Mouse (Mus musculus) liver, embryonic 11.5 days (tissue): ENCODE results near the gene Olfr1364. TPM values are rescaled to one million over a fixed set of nuclear protein-coding genes. Genes with fewer than 3 reads are reported as not detected.

Source experiments
- ATAC-seq: fragments of 200-750 bp; cut with Nextera tagmentation; replicated peaks from 2 replicates; pipeline ENCODE4 v1.8.0; 2017; ENCODE audit warnings: moderate number of reproducible peaks, mild to moderate bottlenecking, moderate TSS enrichment, moderate library complexity; ENCODE audit not compliant: low FRiP score
- DNase-seq: peaks from one replicate; pipeline ENCODE4 v3.0.0-alpha.2; 2017; ENCODE audit warnings: low spot score
- H3K27ac ChIP-seq: fragments of 300-500 bp; sonication (generic); 2 replicates; pipeline ENCODE4 v1.5.1; 2014; ENCODE audit warnings: mild to moderate bottlenecking, low read depth, low read length, control low read depth
- H3K27me3 ChIP-seq: fragments of 300-500 bp; sonication (generic); replicated peaks from 2 replicates; pipeline ENCODE4 v1.6.1; 2014; ENCODE audit warnings: low read length, mixed read lengths; ENCODE audit not compliant: control insufficient read depth, insufficient read depth
- H3K36me3 ChIP-seq: fragments of 300-500 bp; sonication (generic); 2 replicates; pipeline ENCODE4 v1.6.1; 2014; ENCODE audit warnings: mild to moderate bottlenecking, low read length, moderate library complexity, mixed read lengths; ENCODE audit not compliant: control insufficient read depth, insufficient read depth
- H3K4me1 ChIP-seq: fragments of 300-500 bp; sonication (generic); replicated peaks from 2 replicates; pipeline ENCODE4 v1.6.1; 2014; ENCODE audit warnings: low read length, mixed read lengths; ENCODE audit not compliant: control insufficient read depth, insufficient read depth
- H3K4me2 ChIP-seq: fragments of 300-500 bp; sonication (generic); 2 replicates; pipeline ENCODE4 v1.6.1; 2014; ENCODE audit warnings: mild to moderate bottlenecking, control low read depth, moderate library complexity
- H3K4me3 ChIP-seq: fragments of 300-500 bp; sonication (generic); 2 replicates; pipeline ENCODE4 v1.5.1; 2014; ENCODE audit warnings: low read depth, low read length, control low read depth
- H3K9ac ChIP-seq: fragments of 300-500 bp; sonication (generic); 2 replicates; pipeline ENCODE4 v1.6.1; 2014; ENCODE audit warnings: low read depth, low read length, control low read depth
- H3K9me3 ChIP-seq: fragments of 300-500 bp; sonication (generic); 2 replicates; pipeline ENCODE4 v1.6.1; 2016; ENCODE audit warnings: low read length, inconsistent platforms, mixed read lengths; ENCODE audit not compliant: control insufficient read depth
- WGBS: fragments of 180-500 bp; shearing (Covaris S2); extraction: QIAGEN DNeasy Blood & Tissue Kit; methylation state at CpG from one replicate; pipeline ENCODE4 v1.1.7; 2014; 5-methylcytosine and 5-hydroxymethylcytosine counted together
- polyA plus RNA-seq: library from polyadenylated mRNA; unstranded; fragments of >200 nt; fragmentation: Nextera tagmentation; extraction: Ambion mirVana; gene quantifications from 2 replicates; pipeline ENCODE4 v1.2.1, GENCODE M21; 2014

The Olfr1364 gene
- polyA plus RNA-seq = not detected in 2 replicates

GRCm38 (mm10) chr13:21581659-21582058 is at the start of gene Olfr1364:
Olfr1364 (minus strand) TSS chr13:21581759.
- ATAC-seq (no peak), DNase-seq (no peak)
- H3K4me1 ChIP-seq = no peaks in the 10 kb centered on the region
- no peaks in the 10 kb centered on the region for H3K36me3 ChIP-seq
- no peak within 1 kb of the TSS for H3K27ac ChIP-seq
- no peak within 1 kb of the TSS for H3K4me2 ChIP-seq
- H3K4me3 ChIP-seq = no peak within 1 kb of the TSS
- no peaks in the 10 kb centered on the region for H3K27me3 ChIP-seq
- no peaks in the 10 kb centered on the region for H3K9me3 ChIP-seq
- no peak within 1 kb of the TSS for H3K9ac ChIP-seq
- 83% methylated on average over 2 of the region's 2 CpGs for WGBS

- Histone ChIP-seq H3K4me3 (no peak within 1 kb of the TSS), H3K4me1 (no peaks in the 10 kb centered on the region), H3K9ac (no peak within 1 kb of the TSS), H3K27me3 (no peaks in the 10 kb centered on the region), H3K9me3 (no peaks in the 10 kb centered on the region), H3K27ac (no peak within 1 kb of the TSS), H3K36me3 (no peaks in the 10 kb centered on the region), H3K4me2 (no peak within 1 kb of the TSS)
- no peak for DNase-seq
- ATAC-seq = no peak
Observed at GRCm38 (mm10) chr13:21613922-21614321, 32.4 kb upstream of the Olfr1364 start, which contains the start of gene Olfr1362. Olfr1362 (minus strand) TSS chr13:21614022.

- H3K9ac ChIP-seq = no peak overlapping the region
- no peak overlapping the region for H3K27ac ChIP-seq
- no peaks in the 10 kb centered on the region for H3K36me3 ChIP-seq
- no peak for DNase-seq
- no peaks in the 10 kb centered on the region for H3K9me3 ChIP-seq
- H3K4me3 ChIP-seq = no peak overlapping the region
- H3K4me2 ChIP-seq = no peak overlapping the region
- ATAC-seq = no peak
- 58% methylated on average over 2 of the region's 2 CpGs for WGBS
- no peaks in the 10 kb centered on the region for H3K27me3 ChIP-seq
- H3K4me1 ChIP-seq = no peaks in the 10 kb centered on the region
Observed at GRCm38 (mm10) chr13:21591618-21592017, 10.1 kb upstream of the Olfr1364 start.

GRCm38 (mm10) chr13:21559793-21560192 is 21.8 kb downstream of the Olfr1364 start, which contains the start of gene Olfr1535:
Olfr1535 (minus strand) TSS chr13:21559893.
- H3K4me2 ChIP-seq = no peak within 1 kb of the TSS
- no peaks in the 10 kb centered on the region for H3K9me3 ChIP-seq
- H3K9ac ChIP-seq = no peak within 1 kb of the TSS
- no peak for DNase-seq
- H3K27me3 ChIP-seq = no peaks in the 10 kb centered on the region
- H3K36me3 ChIP-seq = no peaks in the 10 kb centered on the region
- 58% methylated on average over 1 of the region's 1 CpGs for WGBS
- no peak within 1 kb of the TSS for H3K4me3 ChIP-seq
- no peak for ATAC-seq
- no peaks in the 10 kb centered on the region for H3K4me1 ChIP-seq
- no peak within 1 kb of the TSS for H3K27ac ChIP-seq

- no peaks in the 10 kb centered on the region for H3K9me3 ChIP-seq
- DNase-seq = no peak
- no peak overlapping the region for H3K9ac ChIP-seq
- 56% methylated on average over 3 of the region's 3 CpGs for WGBS
- no peaks in the 10 kb centered on the region for H3K4me1 ChIP-seq
- no peak overlapping the region for H3K4me2 ChIP-seq
- no peaks in the 10 kb centered on the region for H3K36me3 ChIP-seq
- no peak for ATAC-seq
- H3K27me3 ChIP-seq = no peaks in the 10 kb centered on the region
- no peak overlapping the region for H3K27ac ChIP-seq
- no peak overlapping the region for H3K4me3 ChIP-seq
Observed at GRCm38 (mm10) chr13:21550416-21551110, 31.0 kb downstream of the Olfr1364 start.

GRCm38 (mm10) chr13:21549487-21549886 is 32.1 kb downstream of the Olfr1364 start:
- no peaks in the 10 kb centered on the region for H3K4me1 ChIP-seq
- 76% methylated on average over 3 of the region's 3 CpGs for WGBS

GRCm38 (mm10) chr13:21542708-21543107 is 38.9 kb downstream of the Olfr1364 start, which contains the start of gene Olfr1366:
Olfr1366 (minus strand) TSS chr13:21542808.
- Histone ChIP-seq H3K9me3 (no peaks in the 10 kb centered on the region), H3K4me3 (no peak within 1 kb of the TSS), H3K4me1 (no peaks in the 10 kb centered on the region), H3K27me3 (no peaks in the 10 kb centered on the region), H3K9ac (no peak within 1 kb of the TSS), H3K27ac (no peak within 1 kb of the TSS), H3K36me3 (no peaks in the 10 kb centered on the region), H3K4me2 (no peak within 1 kb of the TSS)
- DNase-seq (no peak), ATAC-seq (no peak)
- WGBS = 52% methylated on average over 1 of the region's 1 CpGs

More at GRCm38 (mm10) chr13:21549487-21549886, 32.1 kb downstream of the Olfr1364 start:
- H3K9me3 ChIP-seq = no peaks in the 10 kb centered on the region
- H3K9ac ChIP-seq = no peak overlapping the region
- ATAC-seq (no peak), DNase-seq (no peak)
- no peak overlapping the region for H3K27ac ChIP-seq
- no peak overlapping the region for H3K4me2 ChIP-seq
- no peaks in the 10 kb centered on the region for H3K27me3 ChIP-seq
- no peak overlapping the region for H3K4me3 ChIP-seq
- no peaks in the 10 kb centered on the region for H3K36me3 ChIP-seq

- Histone ChIP-seq H3K27me3 (no peaks in the 10 kb centered on the region; the same call in 1 of the 2 replicates), H3K4me1 (0 out of 2 replicates have a peak, but pooled peaks cover 3% of the 10 kb centered on the region), H3K9me3 (no peaks in the 10 kb centered on the region), H3K9ac (peak within 1 kb of the TSS; percentile 99), H3K27ac (peak within 1 kb of the TSS; percentile 87), H3K4me3 (peak within 1 kb of the TSS; percentile 91), H3K36me3 (0 out of 2 replicates have a peak, but pooled peaks cover 5% of the 10 kb centered on the region), H3K4me2 (peak within 1 kb of the TSS; percentile 71)
- DNase-seq (peak; percentile 91), ATAC-seq (peak; percentile 99)
- WGBS = under 1% methylated on average over 39 of the region's 39 CpGs
Observed at GRCm38 (mm10) chr13:21530781-21531201, 50.8 kb downstream of the Olfr1364 start, which contains the start of gene Zkscan8. Zkscan8 (minus strand) TSS chr13:21531120.
